Mouse (Mus musculus): ENCODE results near the gene Kirrel3.

GRCm38 (mm10) chr9:34592073-34592610 lies 106.4 kb downstream of the Kirrel3 start:
- no peak for TF ChIP-seq GATA1 (IDR thresholded peaks at IDR 0.05; ENCODE audit: low read length)
- no peak for TF ChIP-seq TAL1 (IDR thresholded peaks at IDR 0.05; ENCODE audit: low read length)
